Mouse (Mus musculus): ENCODE results near the gene Sf3b3. TPM values are rescaled to one million over a fixed set of nuclear protein-coding genes. Genes with fewer than 3 reads are reported as not detected.
"Not testable (repeated sequence)": the region's sequence is repeated elsewhere in the genome, so short reads cannot be mapped to it uniquely, and the experiment has no call there.

Sf3b3 gene
- polyA plus RNA-seq, 2 experiments from 2014 or later, result 79.7 to 89.2 TPM

GRCm38 (mm10) chr8:110804825-110805514 is 41.6 kb downstream of the Sf3b3 start:
- ATAC-seq, result no peak

- no peak for ATAC-seq
Measured at GRCm38 (mm10) chr8:110803856-110804255, 42.7 kb downstream of the Sf3b3 start.

GRCm38 (mm10) chr8:110802988-110803387 is 43.6 kb downstream of the Sf3b3 start:
- no peak for ATAC-seq

GRCm38 (mm10) chr8:110797086-110797485 is 49.5 kb downstream of the Sf3b3 start:
- no peak for ATAC-seq

GRCm38 (mm10) chr8:110794363-110794965 is 52.1 kb downstream of the Sf3b3 start:
- no peak for ATAC-seq

- ATAC-seq, result no peak
Measured at GRCm38 (mm10) chr8:110793936-110794335, 52.7 kb downstream of the Sf3b3 start.

- ATAC-seq, result no peak
Measured at GRCm38 (mm10) chr8:110793511-110793910, 53.1 kb downstream of the Sf3b3 start.

- no peak for ATAC-seq
Measured at GRCm38 (mm10) chr8:110792574-110793200, 53.9 kb downstream of the Sf3b3 start.

GRCm38 (mm10) chr8:110791164-110791563 is 55.4 kb downstream of the Sf3b3 start:
- no peak for ATAC-seq

- ATAC-seq, result no peak
Measured at GRCm38 (mm10) chr8:110790270-110790669, 56.3 kb downstream of the Sf3b3 start.

GRCm38 (mm10) chr8:110789571-110789970 is 57.0 kb downstream of the Sf3b3 start:
- no peak for ATAC-seq

- ATAC-seq, result no peak
Measured at GRCm38 (mm10) chr8:110788981-110789380, 57.6 kb downstream of the Sf3b3 start.

- no peak for ATAC-seq
Measured at GRCm38 (mm10) chr8:110787411-110787954, 59.1 kb downstream of the Sf3b3 start.

GRCm38 (mm10) chr8:110786934-110787333 is 59.7 kb downstream of the Sf3b3 start:
- ATAC-seq, result no peak

GRCm38 (mm10) chr8:110786501-110786900 is 60.1 kb downstream of the Sf3b3 start:
- not testable (repeated sequence) for ATAC-seq

- no peak for ATAC-seq
Measured at GRCm38 (mm10) chr8:110785366-110785765, 61.2 kb downstream of the Sf3b3 start.

- ATAC-seq, result no peak
Measured at GRCm38 (mm10) chr8:110779924-110780718, 66.5 kb downstream of the Sf3b3 start.

GRCm38 (mm10) chr8:110776335-110776734 is 70.3 kb downstream of the Sf3b3 start:
- ATAC-seq, result no peak

GRCm38 (mm10) chr8:110775721-110776120 is 70.9 kb downstream of the Sf3b3 start:
- no peak for ATAC-seq

- ATAC-seq, result no peak
Measured at GRCm38 (mm10) chr8:110775316-110775715, 71.3 kb downstream of the Sf3b3 start.

GRCm38 (mm10) chr8:110774725-110775124 is 71.9 kb downstream of the Sf3b3 start:
- ATAC-seq, result no peak

- ATAC-seq, result no peak
Measured at GRCm38 (mm10) chr8:110774047-110774446, 72.5 kb downstream of the Sf3b3 start.

GRCm38 (mm10) chr8:110772452-110772851 is 74.1 kb downstream of the Sf3b3 start:
- no peak for ATAC-seq
